Mouse (Mus musculus): ENCODE measurements around the gene Spg11. TPM values are rescaled to one million over a fixed set of nuclear protein-coding genes. Genes with fewer than 3 reads are reported as not detected.

Gene Spg11
- polyA plus RNA-seq (2012; rRNA removed), result 8.9 and 10.1 TPM in 2 replicates

- DNase-seq (ENCODE audit: low spot score), result peak; percentile 96
Observed at GRCm38 (mm10) chr2:122117961-122118958, at the start of gene Spg11. Spg11 (minus strand) TSS chr2:122118386.

GRCm38 (mm10) chr2:122164293-122164692, 46.1 kb upstream of the Spg11 start:
- no peak for DNase-seq (ENCODE audit: low spot score)

GRCm38 (mm10) chr2:122163430-122164195, 45.4 kb upstream of the Spg11 start:
- DNase-seq (ENCODE audit: low spot score), result no peak

GRCm38 (mm10) chr2:122162529-122162928, 44.3 kb upstream of the Spg11 start:
- no peak for DNase-seq (ENCODE audit: low spot score)

- DNase-seq (ENCODE audit: low spot score), result no peak
Observed at GRCm38 (mm10) chr2:122161542-122161941, 43.4 kb upstream of the Spg11 start.

GRCm38 (mm10) chr2:122160680-122161079, 42.5 kb upstream of the Spg11 start, which contains the start of gene Trim69:
Trim69 (plus strand) TSS chr2:122160700.
- DNase-seq (ENCODE audit: low spot score), result peak; percentile 58

GRCm38 (mm10) chr2:122159667-122160066, 41.5 kb upstream of the Spg11 start:
- DNase-seq (ENCODE audit: low spot score), result no peak

GRCm38 (mm10) chr2:122158362-122158802, 40.2 kb upstream of the Spg11 start:
- no peak for DNase-seq (ENCODE audit: low spot score)

- DNase-seq (ENCODE audit: low spot score), result no peak
Observed at GRCm38 (mm10) chr2:122157561-122157960, 39.4 kb upstream of the Spg11 start.

- DNase-seq (ENCODE audit: low spot score), result no peak
Observed at GRCm38 (mm10) chr2:122156051-122156700, 38.0 kb upstream of the Spg11 start.

GRCm38 (mm10) chr2:122155292-122155691, 37.1 kb upstream of the Spg11 start:
- no peak for DNase-seq (ENCODE audit: low spot score)

- DNase-seq (ENCODE audit: low spot score), result no peak
Observed at GRCm38 (mm10) chr2:122154479-122154878, 36.3 kb upstream of the Spg11 start.

- DNase-seq (ENCODE audit: low spot score), result no peak
Observed at GRCm38 (mm10) chr2:122153681-122154365, 35.6 kb upstream of the Spg11 start.

GRCm38 (mm10) chr2:122152850-122153249, 34.7 kb upstream of the Spg11 start:
- no peak for DNase-seq (ENCODE audit: low spot score)

- no peak for DNase-seq (ENCODE audit: low spot score)
Observed at GRCm38 (mm10) chr2:122151221-122151620, 33.0 kb upstream of the Spg11 start.

- DNase-seq (ENCODE audit: low spot score), result no peak
Observed at GRCm38 (mm10) chr2:122149716-122150115, 31.5 kb upstream of the Spg11 start.

GRCm38 (mm10) chr2:122149316-122149715, 31.1 kb upstream of the Spg11 start:
- no peak for DNase-seq (ENCODE audit: low spot score)

GRCm38 (mm10) chr2:122148242-122148917, 30.2 kb upstream of the Spg11 start:
- DNase-seq (ENCODE audit: low spot score), result no peak

GRCm38 (mm10) chr2:122147508-122148241, 29.5 kb upstream of the Spg11 start, which contains the start of gene B2m:
B2m (plus strand) TSS chr2:122147686.
- peak; percentile 89 for DNase-seq (ENCODE audit: low spot score)

GRCm38 (mm10) chr2:122146687-122147086, 28.5 kb upstream of the Spg11 start:
- DNase-seq (ENCODE audit: low spot score), result no peak
